Mouse (Mus musculus) small intestine, adult 2 months (tissue): ENCODE measurements at regions not wholly inside any gene's neighbourhood (a gene's known extent, or its start where the extent isn't known, plus 50 kb on each side); places are given as distances from the start of the nearest gene placed in this dataset.
A peak's percentile ranks its signal among the peaks of the same experiment; 100 is the strongest.

Experiments used
- H3K27ac ChIP-seq: fragments of 200-500 bp; 2 replicates; pipeline ENCODE4 v1.5.1; 2012; ENCODE audit warnings: low read depth, low read length, control low read depth, inconsistent platforms; ENCODE audit not compliant: insufficient read depth
- H3K27me3 ChIP-seq: fragments of 200-500 bp; 2 replicates; pipeline ENCODE4 v1.6.1; 2012; ENCODE audit warnings: mild to moderate bottlenecking, moderate library complexity, low read length, inconsistent platforms; ENCODE audit not compliant: control insufficient read depth, insufficient read depth
- H3K36me3 ChIP-seq: fragments of 200-500 bp; 2 replicates; pipeline ENCODE4 v1.6.1; 2012; ENCODE audit warnings: mild to moderate bottlenecking, low read length, control low read depth, inconsistent platforms; ENCODE audit not compliant: control insufficient read depth, insufficient read depth
- H3K4me1 ChIP-seq: fragments of 200-500 bp; 2 replicates; pipeline ENCODE4 v1.6.1; 2012; ENCODE audit warnings: low read length, inconsistent platforms, mixed read lengths; ENCODE audit not compliant: control insufficient read depth, insufficient read depth, insufficient read length
- H3K4me3 ChIP-seq: fragments of 200-500 bp; 2 replicates; pipeline ENCODE4 v1.5.1; 2012; ENCODE audit warnings: low read depth, mild to moderate bottlenecking, control low read depth, inconsistent platforms, low read length, moderate library complexity
- CTCF ChIP-seq: fragments of 200-500 bp; IDR thresholded peaks from 2 replicates; pipeline ENCODE4 v1.5.1; 2012; ENCODE audit warnings: low read depth, mild to moderate bottlenecking, control low read depth, inconsistent platforms, low read length, moderate library complexity, mixed read lengths; ENCODE audit not compliant: insufficient replicate concordance, insufficient read length; ENCODE audit errors: extremely low read depth
- POLR2A ChIP-seq: fragments of 200-500 bp; IDR thresholded peaks from 2 replicates; pipeline ENCODE4 v1.6.1; 2012; ENCODE audit warnings: low read depth, mild to moderate bottlenecking, control low read depth, inconsistent platforms, low read length, moderate library complexity
- WGBS: fragments of 180-500 bp; shearing (Covaris S2); methylation state at CpG from one replicate; pipeline ENCODE4 v1.1.7; 2018; 5-methylcytosine and 5-hydroxymethylcytosine counted together

GRCm38 (mm10) chr6:6289806-6290205 is 72.8 kb upstream of the Slc25a13 start:
- TF ChIP-seq POLR2A (no peak), CTCF (peak; percentile 36; the same call in 1 of the 2 replicates)
- 25% methylated on average over 6 of the region's 6 CpGs for WGBS
- Histone ChIP-seq H3K36me3 (no peaks in the 10 kb centered on the region), H3K4me3 (no peak overlapping the region), H3K4me1 (no peaks in the 10 kb centered on the region), H3K27ac (no peak overlapping the region), H3K27me3 (no peaks in the 10 kb centered on the region)

GRCm38 (mm10) chr6:6280812-6281568 is 64.0 kb upstream of the Slc25a13 start:
- 72% methylated on average over 17 of the region's 17 CpGs for WGBS

GRCm38 (mm10) chr6:6279646-6280045 is 62.7 kb upstream of the Slc25a13 start:
- no peak overlapping the region for H3K27ac ChIP-seq
- WGBS, result 74% methylated on average over 6 of the region's 6 CpGs
- TF ChIP-seq POLR2A (no peak), CTCF (peak; percentile 23; the same call in 1 of the 2 replicates)
- no peak overlapping the region for H3K4me3 ChIP-seq
- no peaks in the 10 kb centered on the region for H3K4me1 ChIP-seq
- H3K27me3 ChIP-seq, result no peaks in the 10 kb centered on the region
- no peaks in the 10 kb centered on the region for H3K36me3 ChIP-seq

More at GRCm38 (mm10) chr6:6280812-6281568, 64.0 kb upstream of the Slc25a13 start:
- no peak for TF ChIP-seq POLR2A
- no peak for TF ChIP-seq CTCF
- Histone ChIP-seq H3K36me3 (no peaks in the 10 kb centered on the region), H3K27ac (no peak overlapping the region), H3K27me3 (no peaks in the 10 kb centered on the region), H3K4me3 (no peak overlapping the region), H3K4me1 (no peaks in the 10 kb centered on the region)

GRCm38 (mm10) chr6:6270545-6270944 is 53.6 kb upstream of the Slc25a13 start:
- Histone ChIP-seq H3K27ac (no peak overlapping the region), H3K27me3 (no peaks in the 10 kb centered on the region), H3K36me3 (no peaks in the 10 kb centered on the region), H3K4me1 (no peaks in the 10 kb centered on the region), H3K4me3 (no peak overlapping the region)
- TF ChIP-seq POLR2A (no peak), CTCF (no peak)
- WGBS, result 20% methylated on average over 2 of the region's 2 CpGs
